Mouse (Mus musculus): ENCODE measurements around the gene Wbp1.

DNA sequence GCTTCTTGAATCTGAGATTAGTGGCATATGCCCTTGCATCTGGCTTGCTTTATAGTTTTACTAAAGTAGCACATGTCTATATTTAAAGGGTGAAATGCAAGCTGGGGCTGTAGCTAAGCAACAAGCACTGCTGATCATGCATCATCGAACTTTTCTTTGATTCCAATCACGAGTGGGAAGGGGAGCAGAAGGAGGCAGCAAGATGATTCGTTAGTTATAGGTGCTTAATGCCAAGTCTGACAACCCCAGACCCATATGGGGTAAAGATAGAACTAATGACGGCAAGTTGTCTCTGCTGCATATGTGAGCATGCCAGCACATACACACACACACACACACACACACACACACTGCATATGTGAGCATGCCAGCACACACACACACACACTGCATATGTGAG is 17.2 kb downstream of the Wbp1 start:
- TF ChIP-seq CTCF (IDR thresholded peaks at IDR 0.05; ENCODE audit: low read depth), result no peak
- no peak for TF ChIP-seq EP300 (IDR thresholded peaks at IDR 0.05; ENCODE audit: low read depth)
